Mouse (Mus musculus) cerebellum, adult 18-20 months (tissue): Measurements from ENCODE around the gene D230025D16Rik.
"Not testable (repeated sequence)": the region's sequence is repeated elsewhere in the genome, so short reads cannot be mapped to it uniquely, and the experiment has no call there.

Source experiments
- DNase-seq, 2 experiments: peaks; one replicate each; pipeline ENCODE4 v3.0.0; 2021

Gene D230025D16Rik

GRCm38 (mm10) chr8:105224413-105225271 is at the start of gene D230025D16Rik:
D230025D16Rik (plus strand) TSS chr8:105225145.
- peak; percentile 94 to 96 for DNase-seq

- DNase-seq, result not testable (repeated sequence)
Observed at GRCm38 (mm10) chr8:105175287-105175686, 49.7 kb upstream of the D230025D16Rik start.

GRCm38 (mm10) chr8:105178211-105178800 is 46.6 kb upstream of the D230025D16Rik start:
- no peak for DNase-seq

- DNase-seq, result no peak
Observed at GRCm38 (mm10) chr8:105182201-105182600, 42.7 kb upstream of the D230025D16Rik start.

- no peak for DNase-seq
Observed at GRCm38 (mm10) chr8:105186467-105187005, 38.4 kb upstream of the D230025D16Rik start.

- DNase-seq, result no peak
Observed at GRCm38 (mm10) chr8:105192182-105192581, 32.8 kb upstream of the D230025D16Rik start.

GRCm38 (mm10) chr8:105205748-105206147 is 19.2 kb upstream of the D230025D16Rik start:
- DNase-seq, result no peak

DNA sequence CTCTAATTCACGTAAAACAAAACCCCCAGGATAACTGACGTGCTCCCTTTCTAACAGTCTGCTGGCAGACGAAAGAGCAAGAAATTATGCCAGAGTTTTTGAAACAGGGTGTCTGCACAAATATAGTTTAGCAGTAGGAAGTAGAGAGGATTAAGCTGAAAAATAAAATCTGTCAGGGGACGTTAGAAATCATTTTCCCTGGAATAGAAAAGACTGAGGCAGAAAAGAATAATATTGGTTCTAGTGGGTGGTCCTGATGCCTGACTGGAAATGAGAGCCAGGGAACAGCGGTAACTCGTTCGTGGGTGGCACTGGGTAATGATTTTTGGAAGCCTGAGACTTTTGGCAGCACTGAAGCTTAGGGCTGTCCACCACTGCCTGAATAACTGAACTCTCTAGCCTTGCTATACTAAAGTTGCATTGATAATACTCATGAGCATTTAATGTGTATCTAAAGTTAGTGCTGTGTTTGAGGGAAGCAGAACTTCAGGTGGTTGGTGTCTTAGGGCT is 18.1 kb upstream of the D230025D16Rik start:
- no peak for DNase-seq

DNA sequence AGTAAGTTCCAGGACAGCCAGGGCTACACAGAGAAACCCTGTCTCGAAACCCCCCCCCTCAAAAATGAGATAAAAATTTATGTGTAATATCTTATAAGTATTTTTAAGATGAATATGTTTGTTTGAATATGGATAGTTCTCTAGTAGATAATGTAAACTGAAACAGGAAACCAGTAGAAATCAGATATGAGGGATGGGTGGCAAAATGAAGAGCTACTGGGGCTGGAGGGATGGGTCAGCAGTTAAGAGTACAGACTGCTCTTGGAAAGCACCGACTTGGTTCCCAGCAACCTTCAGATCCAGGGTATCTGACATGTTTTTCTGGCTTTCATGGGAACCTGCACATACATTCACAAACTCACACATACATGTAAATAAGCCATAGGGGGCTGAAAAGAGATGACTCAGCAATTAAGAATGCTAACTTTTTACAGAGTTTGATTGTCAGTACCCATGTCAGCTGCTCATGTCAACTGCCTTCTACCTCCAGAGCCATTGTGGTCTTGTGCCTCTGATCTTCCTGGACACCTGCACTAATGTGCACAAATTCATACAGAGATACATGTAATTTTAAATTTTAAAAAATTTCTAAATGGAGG is 17.2 kb upstream of the D230025D16Rik start:
- no peak for DNase-seq

- DNase-seq, result no peak
Observed at GRCm38 (mm10) chr8:105209153-105210110, 15.5 kb upstream of the D230025D16Rik start.

- DNase-seq, result no peak
Observed at GRCm38 (mm10) chr8:105214104-105214503, 10.8 kb upstream of the D230025D16Rik start.

- no peak for DNase-seq
Observed at GRCm38 (mm10) chr8:105217926-105218522, 6.9 kb upstream of the D230025D16Rik start.

DNA sequence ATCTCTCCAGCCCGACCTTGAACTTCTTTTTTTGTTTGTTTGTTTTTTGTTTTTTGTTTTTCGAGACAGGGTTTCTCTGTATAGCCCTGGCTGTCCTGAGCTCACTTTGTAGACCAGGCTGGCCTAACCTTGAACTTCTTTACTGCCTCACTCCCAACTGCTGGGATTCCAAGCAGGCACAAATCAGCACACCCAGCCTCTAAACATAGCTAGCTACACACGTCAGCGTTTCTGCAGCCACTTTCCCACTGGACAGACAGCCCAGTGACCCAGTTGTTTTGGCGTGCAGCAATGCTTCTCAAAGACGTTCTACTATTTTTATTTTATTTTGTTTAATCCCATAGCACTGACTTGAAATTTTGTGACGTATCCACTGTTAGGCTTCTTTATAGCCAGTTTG is 1.1 kb upstream of the D230025D16Rik start:
- no peak for DNase-seq

DNA sequence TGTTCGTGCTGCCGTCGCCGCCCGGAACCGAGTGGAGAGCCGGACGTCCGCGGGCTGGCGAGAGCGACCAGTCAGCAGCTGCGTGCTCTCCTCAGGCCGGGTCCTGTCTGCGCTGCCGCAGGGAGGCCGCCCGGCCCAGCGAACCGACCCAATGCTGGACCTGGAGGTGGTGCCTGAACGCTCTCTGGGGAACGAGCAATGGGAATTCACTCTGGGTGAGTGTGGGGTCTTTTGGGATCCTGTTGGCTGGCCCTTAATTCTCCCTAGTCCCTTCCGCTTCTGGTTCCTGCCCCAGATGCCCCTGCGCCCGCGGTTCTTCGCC is 288 bp downstream of the D230025D16Rik start:
- no peak for DNase-seq

GRCm38 (mm10) chr8:105225917-105226316 is 972 bp downstream of the D230025D16Rik start:
- no peak for DNase-seq

- DNase-seq, result no peak
Observed at GRCm38 (mm10) chr8:105231503-105232320, 6.8 kb downstream of the D230025D16Rik start.

DNA sequence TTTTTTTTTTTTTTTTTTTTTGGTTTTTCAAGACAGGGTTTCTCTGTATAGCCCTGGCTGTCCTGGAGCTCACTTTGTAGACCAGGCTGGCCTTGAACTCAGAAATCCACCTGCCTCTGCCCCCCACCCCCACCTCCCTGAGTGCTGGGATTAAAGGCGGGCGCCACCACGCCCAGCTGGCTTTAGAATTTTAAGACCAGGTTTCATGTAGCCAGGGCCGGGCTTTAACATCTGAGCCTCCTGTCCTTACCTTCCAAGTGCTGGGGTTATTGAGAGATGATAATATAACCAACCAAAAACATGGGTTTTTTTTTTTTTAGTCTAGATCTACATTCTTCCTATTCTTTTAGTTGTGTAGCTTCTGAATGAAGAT is 7.4 kb downstream of the D230025D16Rik start:
- DNase-seq, result not testable (repeated sequence)

DNA sequence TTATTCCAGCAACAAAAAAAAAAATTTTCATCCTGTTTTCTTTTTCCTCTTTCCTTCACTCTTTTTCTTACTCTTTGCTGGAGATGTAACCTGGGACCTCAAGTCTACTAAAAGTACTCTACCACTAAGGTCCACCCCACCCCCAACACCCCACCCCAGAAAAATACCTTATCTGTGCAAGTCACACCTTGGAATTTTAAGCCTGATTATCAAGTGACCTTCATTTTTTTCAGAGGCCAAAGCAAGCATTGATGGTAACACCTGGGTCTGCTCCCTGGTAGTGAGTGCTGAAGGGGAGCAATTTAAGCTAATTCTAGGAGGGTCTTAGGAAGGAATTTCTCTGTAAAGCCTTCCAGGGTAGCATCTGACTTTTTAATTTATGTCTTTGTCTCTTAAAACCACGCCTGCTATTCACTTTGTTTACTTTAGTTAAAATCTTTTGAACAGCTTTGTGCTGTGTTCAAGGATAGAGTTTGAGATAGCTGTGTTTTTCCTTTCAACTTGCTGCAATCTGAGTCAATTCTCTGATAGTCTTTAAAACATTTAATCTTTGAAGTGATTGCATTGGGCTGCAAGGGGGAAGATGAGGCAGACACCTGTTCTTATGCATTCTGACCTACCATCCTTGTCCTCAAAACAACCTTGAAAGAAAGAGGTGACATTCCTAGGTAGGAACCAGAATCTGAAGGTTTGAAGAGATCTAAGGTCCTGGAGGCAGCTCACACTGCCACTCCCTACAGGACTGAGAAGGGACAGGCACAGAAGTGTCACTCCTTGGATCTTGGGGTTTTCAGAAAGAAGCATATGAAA is 8.4 kb downstream of the D230025D16Rik start:
- DNase-seq, result no peak

- no peak for DNase-seq
Observed at GRCm38 (mm10) chr8:105235206-105235605, 10.3 kb downstream of the D230025D16Rik start.
